Mouse (Mus musculus) thymus, postnatal 0 days (tissue): Measurements from ENCODE around the gene Vmn1r223. TPM values are rescaled to one million over a fixed set of nuclear protein-coding genes. Genes with fewer than 3 reads are reported as not detected.

ENCODE experiments used
- polyA plus RNA-seq: library from polyadenylated mRNA; unstranded; fragments of >200 nt; fragmentation: Nextera tagmentation; extraction: Ambion mirVana; gene quantifications from 2 replicates; pipeline ENCODE4 v1.2.1, GENCODE M21; 2015

Gene Vmn1r223
- polyA plus RNA-seq, 1 experiment from 2014 or later: not detected

Other genes starting within 250 kb of the Vmn1r223 start
- gene Vmn1r213, start 239.5 kb upstream of the Vmn1r223 start, polyA plus RNA-seq: not detected in 2 replicates
- not detected in 2 replicates for gene Vmn1r214, start 216.7 kb upstream of the Vmn1r223 start, polyA plus RNA-seq
- gene Vmn1r215, start 179.1 kb upstream of the Vmn1r223 start, polyA plus RNA-seq: not detected in 2 replicates
- not detected in 2 replicates for gene Vmn1r217, start 128.9 kb upstream of the Vmn1r223 start, polyA plus RNA-seq
- not detected in 2 replicates for gene Vmn1r218, start 114.0 kb upstream of the Vmn1r223 start, polyA plus RNA-seq
- gene Vmn1r219, start 87.8 kb upstream of the Vmn1r223 start, polyA plus RNA-seq: not detected in 2 replicates
- not detected in 2 replicates for gene Vmn1r220, start 59.2 kb upstream of the Vmn1r223 start, polyA plus RNA-seq
- not detected in 2 replicates for gene Vmn1r221, start 33.0 kb upstream of the Vmn1r223 start, polyA plus RNA-seq
- gene Vmn1r222, start 11.2 kb upstream of the Vmn1r223 start, polyA plus RNA-seq: not detected in 2 replicates
- 33.0 and 34.5 TPM in 2 replicates for gene Zfp322a, start 122.1 kb downstream of the Vmn1r223 start, polyA plus RNA-seq
- 13.8 and 15.1 TPM in 2 replicates for gene Abt1, start 176.7 kb downstream of the Vmn1r223 start, polyA plus RNA-seq
- 0.17 and 0.27 TPM in 2 replicates for gene Btn1a1, start 218.8 kb downstream of the Vmn1r223 start, polyA plus RNA-seq
- 0.65 and 0.85 TPM in 2 replicates for gene Btn2a2, start 241.7 kb downstream of the Vmn1r223 start, polyA plus RNA-seq